Mouse (Mus musculus) brain, embryonic 14.5 days (tissue): ENCODE measurements at regions not wholly inside any gene's neighbourhood (a gene's known extent, or its start where the extent isn't known, plus 50 kb on each side); places are given as distances from the start of the nearest gene placed in this dataset.

ENCODE experiments used
- CTCF ChIP-seq: fragments of 200-500 bp; IDR thresholded peaks from 2 replicates; pipeline ENCODE4 v1.5.1; 2012; ENCODE audit warnings: inconsistent platforms, mild to moderate bottlenecking, moderate library complexity, borderline replicate concordance; ENCODE audit not compliant: insufficient read depth, insufficient read length; ENCODE audit errors: extremely low read depth
- POLR2A ChIP-seq: fragments of 200-500 bp; IDR thresholded peaks from 2 replicates; pipeline ENCODE4 v1.6.1; 2012; ENCODE audit warnings: mild to moderate bottlenecking, inconsistent platforms, borderline replicate concordance; ENCODE audit not compliant: poor library complexity, insufficient read depth, insufficient read length, severe bottlenecking; ENCODE audit errors: extremely low read depth

- TF ChIP-seq CTCF (no peak), POLR2A (no peak)
These were observed 560.3 kb downstream of the Kif20b start for GRCm38 (mm10) chr19:35482469-35482868.
